Mouse (Mus musculus) embryonic facial prominence, embryonic 12.5 days (tissue): Measurements from ENCODE around the gene Ttc39b. TPM values are rescaled to one million over a fixed set of nuclear protein-coding genes. Genes with fewer than 3 reads are reported as not detected.

ENCODE experiments used
- ATAC-seq: fragments of 200-750 bp; cut with Nextera tagmentation; 2 replicates; pipeline ENCODE4 v1.8.0; 2017; ENCODE audit not compliant: insufficient number of reproducible peaks, insufficient read depth, low FRiP score, low TSS enrichment
- H3K27ac ChIP-seq: fragments of 300-500 bp; sonication (generic); 2 replicates; pipeline ENCODE4 v1.5.1; 2016; ENCODE audit warnings: mild to moderate bottlenecking
- H3K27me3 ChIP-seq: fragments of 300-500 bp; sonication (generic); 2 replicates; pipeline ENCODE4 v1.6.1; 2016; ENCODE audit warnings: mild to moderate bottlenecking, moderate library complexity
- H3K36me3 ChIP-seq: fragments of 300-500 bp; sonication (generic); 2 replicates; pipeline ENCODE4 v1.6.1; 2016; ENCODE audit warnings: mild to moderate bottlenecking
- H3K4me1 ChIP-seq: fragments of 300-500 bp; sonication (generic); 2 replicates; pipeline ENCODE4 v1.6.1; 2016
- H3K4me2 ChIP-seq: fragments of 300-500 bp; sonication (generic); replicated peaks from 2 replicates; pipeline ENCODE4 v1.6.1; 2016; ENCODE audit warnings: mild to moderate bottlenecking, moderate library complexity
- H3K4me3 ChIP-seq: fragments of 300-500 bp; sonication (generic); 2 replicates; pipeline ENCODE4 v1.5.1; 2016; ENCODE audit warnings: mild to moderate bottlenecking
- H3K9ac ChIP-seq: fragments of 300-500 bp; sonication (generic); 2 replicates; pipeline ENCODE4 v1.6.1; 2016; ENCODE audit warnings: mild to moderate bottlenecking, moderate library complexity
- H3K9me3 ChIP-seq: fragments of 300-500 bp; sonication (generic); 2 replicates; pipeline ENCODE4 v1.6.1; 2016; ENCODE audit warnings: mild to moderate bottlenecking, moderate library complexity
- WGBS: fragments of 180-500 bp; shearing (Covaris S2); methylation state at CpG from one replicate; pipeline ENCODE4 v1.1.7; 2016; 5-methylcytosine and 5-hydroxymethylcytosine counted together
- polyA plus RNA-seq: library from polyadenylated mRNA; unstranded; fragments of >200 nt; fragmentation: Nextera tagmentation; extraction: Ambion mirVana; gene quantifications from 2 replicates; pipeline ENCODE4 v1.2.1, GENCODE M21; 2016

Gene Ttc39b
- polyA plus RNA-seq, 1 experiment from 2014 or later = 5.3 TPM

DNA sequence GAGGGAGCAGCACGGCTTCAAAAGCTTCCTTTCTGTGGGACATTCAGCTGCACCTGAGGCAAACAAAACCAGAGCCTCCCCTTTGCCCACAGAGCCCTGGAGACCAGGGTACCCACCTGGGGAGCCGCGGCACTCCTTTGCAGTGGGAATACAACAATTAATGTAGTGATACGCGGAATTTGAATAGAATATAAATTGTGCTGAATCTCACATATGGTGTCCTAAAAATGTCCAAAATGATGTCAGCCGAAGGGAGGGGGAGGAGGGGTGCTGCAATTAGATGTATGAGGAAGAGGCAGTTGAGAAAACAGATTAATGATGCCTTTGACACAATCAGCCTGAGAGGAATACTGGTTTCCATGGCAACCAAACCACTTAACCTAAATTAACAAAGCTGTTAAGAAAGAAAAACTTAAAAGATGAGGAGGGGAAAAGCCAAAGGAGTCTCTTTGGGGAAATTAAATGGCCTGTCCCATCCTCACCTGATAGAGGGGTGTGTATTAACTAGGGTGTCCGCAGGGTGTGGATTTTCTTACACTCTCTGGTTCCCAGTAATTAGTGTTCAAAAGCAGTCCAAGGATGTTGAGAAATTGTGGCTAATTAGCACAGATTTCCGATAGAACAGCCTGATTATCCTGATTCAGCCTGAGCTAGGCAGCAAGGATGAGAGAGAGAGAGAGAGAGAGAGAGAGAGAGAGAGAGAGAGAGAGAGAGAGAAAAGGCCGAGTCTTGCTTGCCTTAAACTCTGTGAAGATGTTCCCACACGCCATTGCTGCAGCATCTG, 117.1 kb downstream of the Ttc39b start:
- Histone ChIP-seq H3K9ac (no peak overlapping the region), H3K27ac (no peak overlapping the region), H3K4me1 (no peaks in the 10 kb centered on the region), H3K27me3 (no peaks in the 10 kb centered on the region), H3K4me3 (no peak overlapping the region), H3K4me2 (no peak overlapping the region), H3K9me3 (no peaks in the 10 kb centered on the region), H3K36me3 (no peaks in the 10 kb centered on the region)
- WGBS = 66% methylated on average over 10 of the region's 10 CpGs
- no peak for ATAC-seq

- Histone ChIP-seq H3K4me1 (no peaks in the 10 kb centered on the region), H3K4me3 (no peak overlapping the region), H3K27me3 (no peaks in the 10 kb centered on the region), H3K4me2 (no peak overlapping the region), H3K36me3 (no peaks in the 10 kb centered on the region), H3K9me3 (no peaks in the 10 kb centered on the region), H3K9ac (no peak overlapping the region), H3K27ac (no peak overlapping the region)
- WGBS = 76% methylated on average over 2 of the region's 2 CpGs
- no peak for ATAC-seq
Observed at GRCm38 (mm10) chr4:83206416-83206802, 117.6 kb downstream of the Ttc39b start.

- no peaks in the 10 kb centered on the region for H3K4me1 ChIP-seq
- no peaks in the 10 kb centered on the region for H3K9me3 ChIP-seq
- H3K4me2 ChIP-seq = no peak overlapping the region
- ATAC-seq = no peak
- no peaks in the 10 kb centered on the region for H3K27me3 ChIP-seq
- no peaks in the 10 kb centered on the region for H3K36me3 ChIP-seq
- WGBS = 64% methylated on average over 8 of the region's 8 CpGs
- H3K9ac ChIP-seq = no peak overlapping the region
- H3K27ac ChIP-seq = no peak overlapping the region
- no peak overlapping the region for H3K4me3 ChIP-seq
Observed at GRCm38 (mm10) chr4:83199391-83199790, 124.7 kb downstream of the Ttc39b start.

- no peaks in the 10 kb centered on the region for H3K4me1 ChIP-seq
- H3K27me3 ChIP-seq = no peaks in the 10 kb centered on the region
- no peaks in the 10 kb centered on the region for H3K36me3 ChIP-seq
- no peak overlapping the region for H3K4me2 ChIP-seq
- 71% methylated on average over 3 of the region's 3 CpGs for WGBS
- no peak for ATAC-seq
- no peaks in the 10 kb centered on the region for H3K9me3 ChIP-seq
- H3K4me3 ChIP-seq = no peak overlapping the region
- H3K9ac ChIP-seq = no peak overlapping the region
- H3K27ac ChIP-seq = no peak overlapping the region
Observed at GRCm38 (mm10) chr4:83198123-83198522, 125.9 kb downstream of the Ttc39b start.

- ATAC-seq = no peak
- Histone ChIP-seq H3K4me2 (no peak overlapping the region), H3K4me1 (no peaks in the 10 kb centered on the region), H3K9me3 (no peaks in the 10 kb centered on the region), H3K27ac (no peak overlapping the region), H3K9ac (no peak overlapping the region), H3K36me3 (no peaks in the 10 kb centered on the region), H3K27me3 (no peaks in the 10 kb centered on the region), H3K4me3 (no peak overlapping the region)
- 73% methylated on average over 2 of the region's 2 CpGs for WGBS
Observed at GRCm38 (mm10) chr4:83189736-83190135, 134.3 kb downstream of the Ttc39b start.

DNA sequence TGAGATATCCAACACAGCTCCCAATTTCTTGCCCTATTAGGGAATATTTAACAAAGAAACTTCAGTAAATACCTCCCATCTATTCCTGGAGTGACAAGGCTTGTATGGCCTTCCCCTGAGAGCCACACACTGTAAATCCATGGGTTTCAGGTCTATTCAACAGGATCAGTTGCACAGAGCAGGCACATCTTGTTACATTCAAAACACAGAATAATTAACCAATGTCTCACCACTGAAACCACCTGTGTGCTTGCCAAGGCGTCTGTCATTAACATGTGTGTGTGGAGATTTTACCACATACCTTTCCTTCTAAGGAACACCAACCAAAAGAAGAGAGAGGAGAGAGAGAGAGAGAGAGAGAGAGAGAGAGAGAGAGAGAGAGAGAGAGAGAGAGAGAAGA, 136.7 kb downstream of the Ttc39b start:
- no peaks in the 10 kb centered on the region for H3K36me3 ChIP-seq
- no peak overlapping the region for H3K4me2 ChIP-seq
- peaks cover 12% of the 10 kb centered on the region for H3K4me1 ChIP-seq
- no peak for ATAC-seq
- H3K9me3 ChIP-seq = no peaks in the 10 kb centered on the region
- no peak overlapping the region for H3K9ac ChIP-seq
- H3K27me3 ChIP-seq = no peaks in the 10 kb centered on the region
- WGBS = 76% methylated on average over 1 of the region's 1 CpGs
- H3K27ac ChIP-seq = no peak overlapping the region
- no peak overlapping the region for H3K4me3 ChIP-seq

DNA sequence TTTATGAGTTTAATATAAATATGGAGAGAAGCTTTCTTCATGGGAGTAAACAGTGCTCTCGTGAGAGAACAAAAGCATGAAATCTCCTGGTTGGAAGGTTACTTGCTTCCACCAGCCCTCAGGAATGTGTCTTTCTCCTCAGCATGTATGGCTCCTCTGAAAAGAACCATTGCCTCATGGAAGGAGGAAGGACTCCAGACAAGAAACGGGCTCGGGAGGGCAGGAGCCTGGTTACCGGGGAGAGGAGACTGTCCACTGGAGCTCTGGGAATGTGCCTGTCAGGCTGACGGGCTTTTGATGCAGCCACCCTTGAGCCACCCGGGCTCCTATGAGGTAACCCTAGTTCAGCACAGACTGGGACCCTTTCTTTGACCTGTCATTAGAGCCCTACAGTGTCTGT, 137.6 kb downstream of the Ttc39b start:
- Histone ChIP-seq H3K9me3 (no peaks in the 10 kb centered on the region), H3K4me1 (peaks cover 18% of the 10 kb centered on the region), H3K27me3 (no peaks in the 10 kb centered on the region), H3K27ac (no peak overlapping the region), H3K36me3 (no peaks in the 10 kb centered on the region), H3K4me2 (no peak overlapping the region), H3K4me3 (no peak overlapping the region), H3K9ac (no peak overlapping the region)
- WGBS = 47% methylated on average over 6 of the region's 6 CpGs
- ATAC-seq = no peak

DNA sequence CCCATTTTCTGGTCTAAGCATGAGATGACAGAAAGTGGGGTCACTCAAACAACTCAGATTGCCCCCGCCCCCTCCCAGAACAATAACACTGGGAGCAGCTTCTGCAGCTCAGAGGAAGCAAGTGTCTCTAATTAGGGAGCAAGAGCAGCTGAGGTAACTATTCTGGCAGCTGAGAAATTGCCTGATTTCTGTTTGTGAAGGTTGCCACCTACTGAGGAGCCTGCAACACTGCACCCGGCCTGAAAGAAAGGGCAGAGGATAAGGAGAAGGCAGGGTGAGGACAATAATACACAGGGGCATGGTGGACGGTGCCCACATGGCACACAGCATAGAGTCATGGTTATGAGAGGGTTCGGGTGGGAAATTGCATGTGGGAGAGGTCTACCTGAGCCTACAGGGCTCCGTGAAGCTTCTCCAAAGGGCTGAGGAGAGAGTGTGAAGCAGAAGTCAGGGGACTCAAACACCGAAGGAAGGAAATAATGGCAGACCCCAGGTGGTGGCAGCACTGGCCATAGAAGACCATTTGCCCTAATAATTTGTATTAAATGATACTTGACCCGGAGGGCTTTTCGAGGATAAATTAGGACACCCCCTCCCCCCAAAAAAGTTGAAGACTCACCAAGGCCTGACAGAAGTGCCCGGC, 140.6 kb downstream of the Ttc39b start:
- Histone ChIP-seq H3K27me3 (no peaks in the 10 kb centered on the region), H3K4me3 (no peak overlapping the region), H3K27ac (no peak overlapping the region), H3K9ac (no peak overlapping the region), H3K9me3 (no peaks in the 10 kb centered on the region), H3K36me3 (no peaks in the 10 kb centered on the region), H3K4me2 (no peak overlapping the region), H3K4me1 (peaks cover 18% of the 10 kb centered on the region)
- 35% methylated on average over 9 of the region's 9 CpGs for WGBS
- ATAC-seq = peak; percentile 79

DNA sequence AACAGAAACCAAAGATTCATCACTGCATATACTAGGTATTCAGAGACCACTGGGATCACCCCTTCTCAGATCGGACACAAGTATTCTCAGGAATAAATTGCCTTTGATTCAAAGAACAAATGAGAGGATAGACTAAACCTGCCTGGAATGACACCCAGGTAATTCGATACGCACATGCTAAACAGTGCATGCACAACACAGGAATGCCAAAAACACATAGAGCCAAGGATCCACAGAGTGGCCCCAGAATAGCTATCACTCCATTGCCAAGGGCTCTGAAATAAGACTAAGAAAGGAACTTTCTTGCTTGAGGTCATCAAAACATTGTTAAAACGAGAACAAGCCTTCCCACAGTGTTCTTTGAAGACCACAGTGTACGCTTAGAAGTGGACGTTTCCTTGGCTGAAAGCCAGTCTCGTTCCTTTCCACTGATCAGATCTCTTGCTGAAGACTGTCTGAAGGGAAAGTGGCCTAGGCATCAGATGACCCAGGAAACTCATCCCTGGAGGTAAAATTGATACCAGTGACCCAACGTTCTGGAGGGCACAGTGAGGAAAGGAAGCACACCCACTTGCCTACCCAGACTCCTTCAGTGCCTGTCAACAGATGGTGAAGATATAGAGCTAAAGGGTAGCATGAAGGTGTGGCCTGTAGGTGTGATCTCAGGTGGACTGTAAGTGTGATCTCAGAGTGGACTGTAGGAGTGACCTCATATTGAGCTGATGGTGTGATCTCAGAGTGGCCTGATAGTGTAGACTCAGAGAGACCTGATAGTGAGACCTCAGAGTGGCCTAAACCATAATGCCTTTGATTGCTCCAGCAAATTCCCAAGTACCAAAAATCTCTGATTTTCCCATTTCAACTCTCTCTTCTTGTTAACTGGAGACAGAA, 141.6 kb downstream of the Ttc39b start:
- no peak for ATAC-seq
- H3K36me3 ChIP-seq = no peaks in the 10 kb centered on the region
- H3K9ac ChIP-seq = no peak overlapping the region
- no peaks in the 10 kb centered on the region for H3K9me3 ChIP-seq
- no peaks in the 10 kb centered on the region for H3K27me3 ChIP-seq
- WGBS = 47% methylated on average over 8 of the region's 8 CpGs
- peaks cover 18% of the 10 kb centered on the region for H3K4me1 ChIP-seq
- no peak overlapping the region for H3K4me2 ChIP-seq
- no peak overlapping the region for H3K4me3 ChIP-seq
- H3K27ac ChIP-seq = no peak overlapping the region

DNA sequence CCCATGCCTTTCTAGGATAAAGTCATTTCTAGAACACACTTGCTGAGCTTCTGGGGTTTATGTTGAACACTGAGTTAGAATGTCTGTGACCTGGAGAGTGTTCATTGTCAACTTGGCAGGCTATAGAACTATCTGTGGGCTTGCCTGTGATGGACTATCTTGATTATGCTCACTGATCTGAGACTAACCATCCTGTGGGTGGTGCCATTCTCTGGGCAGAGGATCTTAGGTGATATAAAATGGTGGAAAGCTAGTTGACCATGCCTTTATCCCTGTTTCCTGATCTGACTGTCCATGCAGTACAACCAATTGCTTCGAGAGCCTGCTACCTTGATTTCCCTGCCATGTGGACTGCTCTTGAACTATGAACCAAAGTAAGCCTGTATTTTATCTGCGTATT, 146.6 kb downstream of the Ttc39b start:
- 90% methylated on average over 2 of the region's 2 CpGs for WGBS
- Histone ChIP-seq H3K27me3 (no peaks in the 10 kb centered on the region), H3K9me3 (no peaks in the 10 kb centered on the region), H3K9ac (no peak overlapping the region), H3K4me2 (no peak overlapping the region), H3K36me3 (no peaks in the 10 kb centered on the region), H3K27ac (no peak overlapping the region), H3K4me3 (no peak overlapping the region), H3K4me1 (peaks cover 7% of the 10 kb centered on the region)
- no peak for ATAC-seq

DNA sequence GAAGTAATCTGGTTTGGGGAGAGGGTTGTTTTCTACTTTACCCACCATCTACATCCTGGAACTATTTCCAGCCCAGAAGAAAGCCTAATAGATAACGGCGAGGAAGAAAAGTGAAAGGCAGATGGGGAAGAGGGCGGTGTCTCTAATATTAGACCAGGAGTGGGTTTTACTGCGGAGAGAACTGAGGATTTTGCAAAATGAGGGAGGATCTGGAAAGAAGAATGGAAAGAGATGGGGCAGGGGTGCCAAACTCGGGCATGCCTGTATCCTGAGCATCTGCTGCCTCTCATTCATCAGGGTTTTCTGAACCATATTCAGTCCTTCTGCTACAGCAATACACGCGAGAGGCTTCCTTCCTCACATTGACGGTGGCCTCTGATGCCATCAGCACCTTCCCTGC, 149.1 kb downstream of the Ttc39b start:
- 86% methylated on average over 8 of the region's 8 CpGs for WGBS
- Histone ChIP-seq H3K4me1 (peaks cover 7% of the 10 kb centered on the region), H3K4me3 (no peak overlapping the region)

More for the DNA sequence above, 149.1 kb downstream of the Ttc39b start:
- Histone ChIP-seq H3K9ac (no peak overlapping the region), H3K4me2 (no peak overlapping the region), H3K27me3 (no peaks in the 10 kb centered on the region), H3K36me3 (no peaks in the 10 kb centered on the region), H3K27ac (no peak overlapping the region), H3K9me3 (no peaks in the 10 kb centered on the region)
- no peak for ATAC-seq
